Mouse (Mus musculus) C2C12 (cell line): ENCODE data around the gene BC005624.

ENCODE experiments used
- CEBPB ChIP-seq: IDR thresholded peaks from one replicate; pipeline ENCODE4 v1.6.1; 2011; ENCODE audit warnings: low read depth, mild to moderate bottlenecking, control low read depth, moderate library complexity
- CTCF ChIP-seq: IDR thresholded peaks from one replicate; pipeline ENCODE4 v1.5.1; 2011; ENCODE audit not compliant: control insufficient read depth, insufficient read depth, insufficient read length
- MAX ChIP-seq: IDR thresholded peaks from one replicate; pipeline ENCODE4 v1.6.1; 2011; ENCODE audit warnings: mild to moderate bottlenecking, control low read depth

DNA sequence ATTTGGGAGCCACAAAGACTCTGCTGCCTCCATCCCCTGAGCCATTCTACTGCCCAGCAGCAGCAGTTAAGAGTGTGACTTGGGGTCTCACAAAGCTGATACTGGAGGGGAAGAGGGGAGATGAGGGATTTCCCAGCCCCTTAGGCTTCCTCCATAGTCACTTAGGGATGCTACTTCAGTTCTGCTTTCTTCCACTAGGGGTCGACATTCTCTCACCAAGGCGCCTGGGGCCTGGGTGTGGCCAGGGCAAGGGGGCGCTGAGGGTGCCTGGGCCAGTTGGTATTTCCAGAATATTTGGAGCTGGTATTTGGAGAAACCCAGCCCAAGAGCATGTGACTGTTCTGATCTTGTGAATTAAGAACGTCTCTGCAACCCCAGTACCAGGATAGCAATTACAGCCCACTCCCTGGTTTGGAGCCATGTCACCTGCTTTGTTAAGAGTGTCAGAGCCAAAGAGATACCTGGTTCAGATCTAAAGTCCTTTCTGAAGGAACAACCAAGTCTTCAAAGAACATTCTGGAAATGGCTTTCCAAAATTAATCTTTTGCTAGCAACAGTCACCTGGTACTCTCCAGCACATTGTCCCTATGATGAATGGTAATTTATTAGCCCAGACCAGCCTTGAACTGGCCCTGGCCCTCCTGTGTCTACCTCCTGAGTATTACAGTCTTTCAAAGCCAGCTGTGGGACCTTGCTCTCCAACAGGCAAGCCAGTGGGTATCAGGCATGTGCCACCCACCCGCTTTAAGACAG lies 42.8 kb upstream of the BC005624 start:
- peak; percentile 65 for TF ChIP-seq CTCF
- no peak for TF ChIP-seq MAX
- no peak for TF ChIP-seq CEBPB
